Mouse (Mus musculus) kidney, adult 2 months (tissue): ENCODE measurements around the gene Zfp53.

Source experiments
- CTCF ChIP-seq: fragments of 200-500 bp; conservative IDR thresholded peaks from 2 replicates; pipeline ENCODE4 v1.5.1; 2011; ENCODE audit warnings: low read depth, mild to moderate bottlenecking, control low read depth, low read length, moderate library complexity, mixed read lengths; ENCODE audit not compliant: insufficient read depth, insufficient read length
- POLR2A ChIP-seq: fragments of 200-500 bp; IDR thresholded peaks from one replicate; pipeline ENCODE4 v1.6.1; 2011; ENCODE audit warnings: low read depth, low read length, control low read depth

- TF ChIP-seq CTCF (no peak), POLR2A (no peak)
These were observed 46.6 kb downstream of the Zfp53 start, which contains the start of gene Zfp52 for GRCm38 (mm10) chr17:21535096-21536001.
